Mouse (Mus musculus): Measurements from ENCODE around the gene Tmem186.

- TF ChIP-seq POLR2A (IDR thresholded peaks at IDR 0.05; ENCODE audit: control insufficient read depth, extremely low read depth, insufficient read depth, low read length, poor library complexity) (peak; percentile 85), CTCF (IDR thresholded peaks at IDR 0.05; ENCODE audit: borderline replicate concordance, control insufficient read depth, extremely low read depth, insufficient read depth, low read length, poor library complexity) (0 out of 2 replicates have a peak, but pooled peaks have one; percentile 41)
Observed at GRCm38 (mm10) chr16:8671551-8672349, 34.2 kb upstream of the Tmem186 start, which contains the start of gene Carhsp1.
